Mouse (Mus musculus) adipocyte (in vitro differentiated cells): ENCODE measurements at regions not wholly inside any gene's neighbourhood (a gene's known extent, or its start where the extent isn't known, plus 50 kb on each side); places are given as distances from the start of the nearest gene placed in this dataset.

Experiments used
- DNase-seq: peaks from one replicate; pipeline ENCODE4 v3.0.0-alpha.2; 2016; ENCODE audit warnings: low spot score

- DNase-seq = no peak
These were observed 1105.2 kb downstream of the Ntrk3 start for GRCm38 (mm10) chr7:77632656-77633055.

GRCm38 (mm10) chr7:77623491-77623890 is 1114.3 kb downstream of the Ntrk3 start:
- no peak for DNase-seq

GRCm38 (mm10) chr7:77622934-77623333 is 1114.9 kb downstream of the Ntrk3 start:
- no peak for DNase-seq

DNA sequence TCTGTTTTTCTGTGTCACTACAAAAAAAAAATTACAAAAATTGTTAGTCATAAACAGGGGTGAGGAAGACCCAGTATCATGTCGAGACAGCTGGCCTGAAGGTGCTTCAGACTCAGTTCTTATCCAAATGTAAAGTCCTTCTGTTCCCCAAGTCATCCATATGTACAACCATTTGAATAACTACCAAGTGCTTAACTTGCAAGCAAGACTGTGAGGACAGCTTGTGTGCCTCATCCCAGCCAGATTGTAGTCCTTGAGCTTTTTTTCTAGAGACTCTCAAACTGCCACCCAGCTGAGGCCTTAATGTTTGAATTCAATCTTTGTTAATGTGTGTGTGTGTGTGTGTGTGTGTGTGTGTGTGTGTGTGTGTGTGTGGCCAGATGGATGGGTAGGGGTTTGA is 1164.9 kb downstream of the Ntrk3 start:
- DNase-seq = no peak

GRCm38 (mm10) chr7:77559095-77559494 is 1178.7 kb downstream of the Ntrk3 start:
- no peak for DNase-seq

DNA sequence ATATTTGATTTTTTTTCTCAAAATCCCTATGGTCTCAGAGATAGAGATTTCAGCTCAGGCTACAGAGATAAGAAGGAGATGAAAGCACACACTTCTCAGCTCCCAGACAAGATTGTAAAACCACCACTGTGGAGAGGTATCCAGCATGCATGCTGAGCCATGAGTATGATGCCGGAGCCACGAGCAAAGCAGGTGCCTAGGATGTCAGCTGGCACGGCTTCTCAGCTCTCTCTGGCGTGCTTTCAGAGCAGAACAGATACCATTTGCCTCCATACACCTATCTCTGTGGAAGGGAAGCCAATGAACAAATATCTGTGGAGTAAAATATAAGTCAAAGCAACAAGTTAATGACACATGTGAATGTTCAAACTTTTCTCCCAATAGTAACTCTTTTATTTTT is 1179.3 kb downstream of the Ntrk3 start:
- DNase-seq = no peak

GRCm38 (mm10) chr7:77536890-77537289 is 1200.9 kb downstream of the Ntrk3 start:
- DNase-seq = no peak

- no peak for DNase-seq
These were observed 1209.9 kb downstream of the Ntrk3 start for GRCm38 (mm10) chr7:77527906-77528305.

DNA sequence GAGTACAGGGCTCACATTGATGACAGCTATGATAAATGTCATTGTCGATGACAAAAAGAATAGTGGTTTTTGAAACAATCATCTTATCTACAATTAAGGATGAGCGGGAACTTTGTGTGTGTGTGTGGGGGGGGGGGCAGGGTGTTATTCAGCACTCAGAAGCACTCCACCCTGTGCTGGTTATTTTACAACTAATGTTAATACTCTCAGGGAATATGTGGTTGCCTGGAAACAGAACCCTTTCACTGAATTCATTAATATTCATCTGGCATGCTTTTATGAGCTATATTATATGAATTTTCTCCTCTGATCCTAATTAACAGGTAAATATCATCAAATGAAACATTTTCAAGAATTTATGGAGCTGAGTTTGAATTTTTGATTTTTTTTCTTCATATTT is 1228.2 kb downstream of the Ntrk3 start:
- DNase-seq = no peak

DNA sequence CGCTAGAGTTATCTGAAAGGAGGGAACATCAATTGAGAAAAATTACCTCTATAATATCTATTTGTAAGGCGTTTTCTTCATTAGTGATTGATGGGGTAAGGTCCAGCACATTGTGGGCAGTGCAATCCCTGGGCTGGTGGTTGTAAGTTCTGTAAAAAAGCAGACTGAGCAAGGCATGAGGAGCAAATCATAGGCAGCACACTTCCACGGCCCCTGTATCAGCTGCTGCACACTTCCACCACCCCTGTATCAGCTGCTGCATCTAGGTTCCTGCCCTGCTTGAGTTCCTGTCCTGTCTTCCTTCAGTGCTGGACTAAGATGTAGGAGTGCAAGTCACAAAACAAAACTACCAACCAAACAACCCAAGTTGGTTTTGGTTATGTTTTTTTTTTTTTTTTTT is 1230.2 kb downstream of the Ntrk3 start:
- DNase-seq = no peak

- no peak for DNase-seq
These were observed 1235.2 kb downstream of the Ntrk3 start for GRCm38 (mm10) chr7:77502608-77503007.

DNA sequence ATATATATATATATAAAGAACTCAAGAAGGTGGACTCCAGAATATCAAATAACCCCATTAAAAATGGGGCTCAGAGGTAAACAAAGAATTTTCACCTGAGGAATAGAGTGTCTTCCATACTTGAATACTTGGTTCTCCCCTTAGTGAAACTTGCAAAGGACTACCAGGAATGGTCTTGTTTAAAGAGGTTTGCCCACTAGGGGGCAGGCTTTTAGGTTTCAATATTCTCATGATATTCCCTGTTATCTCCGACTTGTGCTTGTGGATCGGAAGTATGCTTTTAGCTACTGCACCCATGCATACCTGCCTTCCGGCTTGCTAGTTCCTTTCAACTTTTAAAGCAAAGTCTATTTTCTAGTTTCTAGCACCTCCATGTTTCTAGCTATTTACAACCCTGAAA is 1242.7 kb downstream of the Ntrk3 start:
- DNase-seq = no peak

GRCm38 (mm10) chr7:77477519-77477918 is 1247.8 kb downstream of the Agbl1 start:
- DNase-seq = peak; percentile 30

- no peak for DNase-seq
These were observed 1216.3 kb downstream of the Agbl1 start for GRCm38 (mm10) chr7:77446052-77446367.

GRCm38 (mm10) chr7:77445352-77446051 is 1215.8 kb downstream of the Agbl1 start:
- DNase-seq = no peak

DNA sequence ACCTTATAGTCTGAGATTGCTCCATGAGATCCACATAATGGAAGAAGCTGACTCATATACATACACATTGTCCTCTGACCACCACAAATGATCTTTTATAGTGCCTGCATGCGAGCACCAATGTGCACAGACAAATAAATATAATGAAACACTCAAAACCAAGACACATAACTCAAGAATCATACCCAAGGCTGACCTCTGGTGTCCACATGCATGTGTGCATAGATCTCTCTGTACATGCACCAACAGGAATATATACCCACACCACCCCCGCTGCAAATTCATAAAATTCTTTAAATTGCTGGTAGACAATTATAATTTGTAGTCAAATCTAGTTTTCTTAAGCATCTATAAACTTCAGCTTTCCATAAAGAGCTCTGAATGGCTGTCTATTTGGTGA is 1211.9 kb downstream of the Agbl1 start:
- DNase-seq = no peak

- no peak for DNase-seq
These were observed 1183.9 kb downstream of the Agbl1 start for GRCm38 (mm10) chr7:77413606-77414005.
